Mouse (Mus musculus): ENCODE results near the gene Zdhhc16.

Zdhhc16 gene

DNA sequence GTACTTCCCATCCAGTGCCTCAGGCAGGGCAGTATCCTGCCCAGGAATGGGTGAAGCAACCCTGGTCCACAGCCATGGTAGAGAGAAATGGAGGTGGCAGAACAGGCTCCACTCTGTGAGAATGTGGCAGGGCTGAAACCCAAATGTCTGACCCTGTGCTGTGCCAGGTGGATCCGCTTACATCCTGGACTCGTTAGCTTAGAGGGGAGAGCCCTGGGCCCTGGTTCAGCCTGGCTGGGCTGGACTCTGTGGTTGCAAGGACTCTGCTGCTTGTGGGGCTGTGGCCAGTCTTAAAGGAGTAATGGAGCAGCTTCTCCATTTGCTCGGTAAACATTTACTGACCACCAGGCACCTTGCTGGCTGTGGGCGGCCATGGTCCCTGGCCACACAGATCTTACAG is 53.9 kb downstream of the Zdhhc16 start:
- DNase-seq (ENCODE audit: low read depth, low spot score), result no peak

DNA sequence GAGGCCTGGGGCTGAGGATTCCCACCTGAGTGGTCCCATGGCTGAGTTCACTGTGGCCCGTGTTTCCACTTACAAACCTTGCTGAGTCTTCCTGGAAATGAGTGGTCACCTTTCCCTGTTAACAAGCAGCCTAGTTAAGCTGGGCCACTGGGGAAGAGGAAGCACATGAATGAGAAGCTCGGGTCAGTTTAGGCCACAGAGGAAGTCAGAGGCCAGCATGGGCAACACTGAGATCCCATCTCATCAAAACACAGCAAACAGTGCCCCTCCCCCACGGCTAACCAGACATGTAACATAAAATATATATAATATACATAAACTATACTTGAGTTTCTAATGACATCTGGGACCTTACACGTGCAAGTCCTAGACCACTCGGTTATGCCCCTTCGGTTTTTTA is 56.5 kb downstream of the Zdhhc16 start:
- DNase-seq (ENCODE audit: low read depth, low spot score), result no peak

DNA sequence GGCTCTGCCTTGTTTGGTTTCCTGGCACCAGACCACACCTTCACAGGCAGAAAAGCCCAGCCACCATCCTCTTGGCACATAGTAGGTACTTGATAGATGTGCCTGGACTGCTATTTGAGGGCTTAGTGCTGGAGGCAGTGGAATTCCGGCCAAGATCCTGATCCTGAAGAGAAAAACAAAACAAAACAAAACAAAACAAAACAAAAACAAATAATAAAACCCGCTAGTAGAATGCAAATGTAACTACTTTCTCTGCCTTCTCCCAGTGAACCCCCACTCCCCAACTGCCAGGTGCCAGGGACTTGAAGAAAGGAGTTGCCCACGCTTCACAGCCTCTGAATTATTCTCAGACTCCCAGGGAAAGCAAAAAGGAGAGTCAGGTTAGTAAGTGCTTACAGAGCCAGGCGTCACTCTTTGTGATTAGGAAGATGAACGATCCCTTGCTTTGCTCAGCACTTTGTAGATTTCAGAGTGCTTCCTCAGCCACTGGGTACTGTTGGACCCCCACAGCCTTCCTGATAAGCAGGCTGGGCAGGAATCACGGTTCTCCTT is 58.7 kb downstream of the Zdhhc16 start:
- DNase-seq (ENCODE audit: low read depth, low spot score), result no peak

DNA sequence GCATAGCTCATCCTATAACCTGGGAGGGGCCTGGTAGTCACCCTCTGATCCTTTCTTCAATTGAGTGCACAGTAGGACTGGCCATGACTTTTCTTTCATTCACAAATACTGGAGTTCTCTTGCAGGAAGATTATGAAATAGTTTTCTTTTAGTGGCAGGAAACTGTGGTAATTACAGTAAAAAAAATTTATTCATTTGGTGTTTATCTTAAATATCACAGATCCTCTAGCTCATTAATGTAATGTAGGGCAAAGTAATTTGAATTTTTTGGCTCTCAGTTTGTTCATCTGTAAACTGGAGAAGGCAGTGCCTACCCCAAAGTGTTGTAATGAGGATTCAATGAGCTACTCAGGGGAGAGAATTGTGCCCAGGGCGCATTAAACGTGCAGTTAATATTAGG is 59.7 kb downstream of the Zdhhc16 start:
- no peak for DNase-seq (ENCODE audit: low read depth, low spot score)

DNA sequence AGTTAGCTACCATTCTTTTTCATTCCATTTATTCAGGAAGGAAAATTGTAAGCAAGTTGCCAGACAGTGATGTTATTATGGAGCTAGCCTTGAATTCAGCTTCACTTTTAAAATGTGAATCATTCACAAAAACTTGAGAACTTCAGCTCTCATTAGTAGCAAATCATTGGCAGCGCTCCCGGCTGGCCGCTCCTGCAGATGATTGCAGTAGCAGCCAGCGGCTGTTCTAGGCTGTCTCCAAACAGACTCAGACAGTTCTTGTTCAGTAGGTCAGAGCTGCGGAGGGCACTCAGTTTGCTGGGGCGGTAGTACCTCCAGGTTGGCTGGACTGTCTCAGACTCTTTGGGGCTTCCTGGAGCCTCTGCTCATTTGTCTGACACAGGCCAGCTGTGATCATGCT is 60.2 kb downstream of the Zdhhc16 start:
- DNase-seq (ENCODE audit: low read depth, low spot score), result no peak
